Mouse (Mus musculus) embryonic fibroblast, embryonic 13.5 days (primary cell): ENCODE data around the gene Kcnip1. TPM values are rescaled to one million over a fixed set of nuclear protein-coding genes. Genes with fewer than 3 reads are reported as not detected.

Experiments used
- H3K27ac ChIP-seq: 2 replicates; pipeline ENCODE4 v1.5.1; 2012; ENCODE audit warnings: low read length, control low read depth, inconsistent platforms; ENCODE audit not compliant: insufficient read depth
- H3K4me1 ChIP-seq: 2 replicates; pipeline ENCODE4 v1.6.1; 2011; ENCODE audit warnings: low read length; ENCODE audit not compliant: control insufficient read depth, insufficient read depth
- H3K4me3 ChIP-seq: 2 replicates; pipeline ENCODE4 v1.5.1; 2011; ENCODE audit warnings: mild to moderate bottlenecking, control low read depth, low read length; ENCODE audit not compliant: insufficient read depth
- CTCF ChIP-seq: IDR thresholded peaks from 2 replicates; pipeline ENCODE4 v1.5.1; 2011; ENCODE audit warnings: mild to moderate bottlenecking, control low read depth, low read length, moderate library complexity, borderline replicate concordance; ENCODE audit not compliant: insufficient read depth
- POLR2A ChIP-seq: IDR thresholded peaks from 2 replicates; pipeline ENCODE4 v1.6.1; 2011; ENCODE audit warnings: low read depth, mild to moderate bottlenecking, control low read depth, low read length, moderate library complexity
- polyA plus RNA-seq: library from polyadenylated mRNA; stranded (reverse); fragments of >200 nt; gene quantifications from 2 replicates; pipeline ENCODE4 v1.2.4, GENCODE M21; 2011; ENCODE audit warnings: low read depth; ENCODE audit not compliant: missing spikeins, insufficient read length

Kcnip1 gene
- polyA plus RNA-seq, 1 experiment: 2.7 TPM

- TF ChIP-seq POLR2A (no peak), CTCF (no peak)
- no peak overlapping the region for H3K4me3 ChIP-seq
These were observed 110.1 kb downstream of the Kcnip1 start for GRCm38 (mm10) chr11:33882731-33883328.

GRCm38 (mm10) chr11:33874925-33875324, 118.0 kb downstream of the Kcnip1 start:
- no peak overlapping the region for H3K4me3 ChIP-seq

More at GRCm38 (mm10) chr11:33882731-33883328, 110.1 kb downstream of the Kcnip1 start:
- Histone ChIP-seq H3K27ac (peak overlapping the region; percentile 71; the same call in 1 of the 2 replicates), H3K4me1 (peaks cover 5% of the 10 kb centered on the region)

GRCm38 (mm10) chr11:33873071-33873781, 119.7 kb downstream of the Kcnip1 start:
- Histone ChIP-seq H3K4me1 (peaks cover 8% of the 10 kb centered on the region), H3K27ac (no peak overlapping the region), H3K4me3 (no peak overlapping the region)
- no peak for TF ChIP-seq POLR2A
- no peak for TF ChIP-seq CTCF

More at GRCm38 (mm10) chr11:33874925-33875324, 118.0 kb downstream of the Kcnip1 start:
- no peak overlapping the region for H3K27ac ChIP-seq
- TF ChIP-seq CTCF (no peak), POLR2A (no peak)
- H3K4me1 ChIP-seq: peaks cover 8% of the 10 kb centered on the region

GRCm38 (mm10) chr11:33872716-33873048, 120.3 kb downstream of the Kcnip1 start:
- TF ChIP-seq CTCF (no peak), POLR2A (no peak)
- no peak overlapping the region for H3K4me3 ChIP-seq
- peaks cover 8% of the 10 kb centered on the region for H3K4me1 ChIP-seq
- H3K27ac ChIP-seq: no peak overlapping the region

- TF ChIP-seq POLR2A: no peak
- TF ChIP-seq CTCF: no peak
- Histone ChIP-seq H3K4me1 (peaks cover 8% of the 10 kb centered on the region), H3K27ac (no peak overlapping the region), H3K4me3 (no peak overlapping the region)
These were observed 120.8 kb downstream of the Kcnip1 start for GRCm38 (mm10) chr11:33871998-33872715.

- Histone ChIP-seq H3K4me1 (peaks cover 8% of the 10 kb centered on the region), H3K4me3 (no peak overlapping the region), H3K27ac (no peak overlapping the region)
- TF ChIP-seq POLR2A (no peak), CTCF (no peak)
These were observed 122.7 kb downstream of the Kcnip1 start for GRCm38 (mm10) chr11:33870246-33870645.

GRCm38 (mm10) chr11:33869559-33869958, 123.4 kb downstream of the Kcnip1 start:
- Histone ChIP-seq H3K4me3 (no peak overlapping the region), H3K4me1 (peaks cover 8% of the 10 kb centered on the region), H3K27ac (no peak overlapping the region)
- TF ChIP-seq POLR2A (no peak), CTCF (no peak)

- no peak overlapping the region for H3K4me3 ChIP-seq
- TF ChIP-seq POLR2A (no peak), CTCF (no peak)
- H3K4me1 ChIP-seq: peaks cover 1% of the 10 kb centered on the region; the same call in 1 of the 2 replicates
- no peak overlapping the region for H3K27ac ChIP-seq
These were observed 126.2 kb downstream of the Kcnip1 start for GRCm38 (mm10) chr11:33866775-33867174.

- TF ChIP-seq CTCF (no peak), POLR2A (no peak)
- Histone ChIP-seq H3K4me1 (peaks cover 15% of the 10 kb centered on the region), H3K4me3 (no peak overlapping the region), H3K27ac (no peak overlapping the region)
These were observed 128.7 kb downstream of the Kcnip1 start for GRCm38 (mm10) chr11:33864245-33864644.
